Mouse (Mus musculus) right cerebral cortex, postnatal 10 days (tissue): ENCODE data around the gene Tbc1d9b.

Experiments used
- DNase-seq, 2 experiments: peaks; one replicate each; pipeline ENCODE4 v3.0.0; 2021; ENCODE audit warnings: low spot score in 2 of 2

Gene Tbc1d9b

DNA sequence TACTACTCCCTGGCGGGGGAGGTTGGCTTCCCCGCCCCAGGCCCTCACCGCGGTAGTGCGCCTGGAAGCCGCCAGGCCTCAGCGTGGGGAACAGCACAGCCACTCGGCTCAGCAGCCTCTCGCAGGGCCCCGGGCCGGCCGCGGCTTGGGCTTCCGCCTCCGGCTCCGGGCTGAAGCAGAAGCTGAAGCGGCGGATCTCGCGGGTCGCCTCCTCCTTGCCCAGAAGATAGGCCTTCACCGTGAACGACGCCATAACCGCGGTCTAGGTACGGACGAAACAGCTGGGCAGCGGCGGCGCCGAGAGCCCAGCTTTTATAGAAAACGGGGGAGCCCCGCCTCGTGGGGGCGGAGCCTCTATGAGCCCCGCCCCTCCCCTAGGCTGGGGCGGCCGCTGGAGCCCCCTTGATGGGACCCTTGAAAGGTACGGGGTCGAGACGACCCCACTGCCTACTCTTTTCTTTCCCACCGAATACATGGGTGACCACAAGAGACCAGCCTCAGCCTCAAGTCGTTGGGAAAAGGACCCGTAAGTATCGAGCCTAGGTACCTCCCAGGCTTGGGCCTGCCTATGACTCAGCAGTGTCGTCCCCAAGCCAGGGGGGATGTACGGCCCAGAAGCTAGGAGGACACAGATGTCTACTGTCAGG, 79.4 kb downstream of the Tbc1d9b start, which contains the start of the genes Sqstm1 and Mgat4b:
Gene Sqstm1, minus strand, starts transcription at position 323 of the 647 bp plus-strand sequence.
Gene Mgat4b, plus strand, starts transcription at position 386 of the 647 bp plus-strand sequence.
- DNase-seq: peak; percentile 87

DNA sequence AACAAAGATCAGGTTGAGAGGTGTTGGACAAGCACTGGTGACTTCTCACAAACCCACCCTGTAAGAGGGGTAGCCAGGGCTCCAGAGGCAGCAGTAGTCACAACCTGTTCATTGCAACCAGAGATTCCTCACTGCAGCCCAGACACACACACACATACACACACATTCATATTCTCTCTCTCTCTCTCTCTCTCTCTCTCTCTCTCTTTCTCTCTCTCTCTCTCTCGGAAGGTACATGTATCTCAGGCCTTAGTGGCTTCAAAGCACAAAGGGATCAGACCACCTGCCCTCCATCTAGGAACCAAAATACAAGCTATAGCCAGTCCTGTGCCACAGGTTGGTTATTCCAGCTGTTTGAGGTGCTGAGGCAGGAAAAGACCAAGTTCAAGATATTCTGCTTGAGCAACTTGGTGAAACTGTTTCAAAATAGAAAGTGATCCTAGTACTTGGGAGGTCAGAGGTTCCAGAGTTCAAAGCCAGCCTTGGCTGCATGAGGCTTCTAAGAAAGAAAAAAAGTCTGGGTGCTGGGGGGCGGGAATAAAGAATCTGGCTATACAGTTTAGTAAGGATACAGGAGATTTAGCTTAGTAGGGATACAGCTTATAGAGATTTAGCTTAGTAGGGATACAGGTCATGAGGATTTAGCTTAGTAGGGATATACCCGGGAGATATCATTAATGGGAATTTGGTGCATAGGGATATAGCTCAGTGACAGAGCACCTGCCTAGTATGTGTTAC, 80.3 kb downstream of the Tbc1d9b start:
- peak in 1 of 2 experiments; percentile 33 for DNase-seq

DNA sequence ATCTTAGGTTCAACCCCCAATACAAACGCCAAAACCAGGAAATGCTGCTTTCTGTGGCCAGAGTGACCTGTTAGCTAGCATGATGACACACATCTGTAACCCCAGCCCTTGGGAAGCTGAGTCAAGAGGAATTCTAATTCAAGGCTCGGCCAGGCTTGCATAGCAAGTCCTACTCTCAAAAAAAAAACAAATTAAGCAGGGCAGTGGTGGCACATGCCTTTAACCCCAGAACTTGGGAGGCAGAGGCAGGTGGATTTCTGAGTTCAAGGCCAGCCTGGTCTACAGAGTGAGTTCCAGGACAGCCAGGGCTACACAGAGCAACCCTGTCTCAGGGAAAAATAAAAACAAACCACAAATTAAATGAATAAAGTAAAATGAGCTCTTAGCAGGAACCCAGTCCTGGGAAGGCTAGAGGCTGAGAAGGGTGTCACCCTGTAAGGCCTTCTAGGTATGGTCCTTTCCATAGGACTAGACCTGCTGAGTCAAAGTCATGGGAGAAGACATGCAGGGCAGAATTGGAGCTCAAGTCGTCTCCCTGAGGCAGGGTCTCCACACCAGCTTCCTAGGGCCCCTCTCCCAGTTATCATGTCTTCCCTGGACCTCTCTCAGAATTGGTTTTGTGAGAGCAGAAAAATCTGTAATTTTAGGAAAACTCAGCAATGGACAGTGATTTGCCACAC, 81.0 kb downstream of the Tbc1d9b start:
- peak in 1 of 2 experiments; percentile 30 for DNase-seq

DNA sequence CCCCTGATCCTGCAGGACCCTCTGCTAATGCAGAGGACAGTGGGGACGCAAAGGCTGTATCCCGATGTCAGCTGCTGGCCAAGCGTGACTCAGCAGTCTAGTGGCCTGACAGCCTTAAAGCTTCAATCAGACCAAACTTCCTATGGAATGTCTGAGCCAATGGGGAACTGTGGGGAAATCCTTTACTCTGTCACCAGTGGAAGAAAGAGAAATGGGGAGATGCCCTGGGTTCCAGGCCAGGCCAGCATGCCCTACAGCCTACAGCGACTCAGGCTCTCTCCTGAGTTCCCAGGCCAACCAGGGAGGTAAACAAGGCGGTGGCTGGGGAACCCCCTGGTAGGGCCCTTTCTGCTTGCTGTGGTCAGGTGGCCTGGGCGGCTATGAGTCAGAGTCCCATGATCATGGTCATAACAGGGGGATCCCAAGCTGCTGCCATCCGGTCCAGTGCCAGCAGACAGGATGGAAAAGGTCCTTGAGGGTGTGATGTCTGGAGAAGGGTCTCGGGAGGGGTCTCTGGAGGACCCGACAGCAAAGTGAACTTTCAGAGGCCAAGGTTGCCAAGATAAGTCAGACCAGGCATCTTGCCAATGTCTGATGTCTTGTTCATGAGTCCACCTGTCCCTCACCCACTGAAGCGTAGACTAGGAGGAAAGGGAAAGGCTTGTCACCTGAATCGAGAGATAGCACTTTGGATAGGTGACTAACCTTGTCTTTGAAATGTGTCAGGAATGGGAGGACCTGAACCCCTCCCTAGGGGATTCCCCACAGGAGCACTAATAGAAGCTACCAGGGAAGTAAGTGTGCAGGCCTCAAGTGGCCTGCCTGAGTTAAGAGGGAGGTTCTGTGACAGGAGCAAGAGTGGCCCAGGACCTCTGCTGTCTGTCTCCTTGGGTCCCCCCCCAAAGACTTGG, 81.9 kb downstream of the Tbc1d9b start:
- no peak for DNase-seq

DNA sequence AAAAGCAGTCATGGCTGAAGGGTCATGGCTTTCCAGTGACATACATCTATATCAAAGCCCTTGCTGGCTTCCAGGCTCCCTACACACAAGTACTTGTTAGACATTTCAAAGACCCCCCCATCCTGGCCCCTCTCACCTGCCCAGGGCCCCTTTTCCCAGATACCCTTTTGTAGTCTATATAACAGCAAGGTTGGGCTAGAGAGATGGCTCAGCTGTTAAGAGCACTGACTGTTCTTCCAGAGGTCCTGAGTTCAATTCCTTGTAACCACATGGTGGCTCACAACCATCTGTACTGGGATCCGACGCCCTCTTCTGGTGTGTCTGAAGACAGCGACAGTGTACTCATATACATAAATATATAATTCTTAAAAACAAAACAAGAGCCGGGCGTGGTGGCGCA, 83.4 kb downstream of the Tbc1d9b start:
- no peak for DNase-seq

DNA sequence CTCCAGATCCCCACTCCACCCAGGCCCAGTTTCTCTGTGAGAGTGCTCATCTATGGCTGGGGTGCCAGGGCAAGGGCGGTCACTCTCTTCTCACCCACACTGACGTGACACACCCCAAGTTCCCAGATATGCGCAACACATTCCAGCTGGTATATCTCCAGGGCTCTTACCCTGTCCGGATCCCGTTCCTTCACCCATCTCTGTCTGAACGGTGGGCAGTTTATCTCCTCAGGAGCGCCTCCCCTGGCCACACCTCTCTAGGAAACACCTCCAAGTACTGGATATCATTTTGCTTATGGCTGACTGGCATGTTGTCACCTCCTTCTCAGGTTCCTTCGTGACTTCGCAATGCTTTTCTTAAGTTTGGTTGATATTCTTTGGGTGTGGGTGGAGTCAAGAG, 84.4 kb downstream of the Tbc1d9b start:
- no peak for DNase-seq

DNA sequence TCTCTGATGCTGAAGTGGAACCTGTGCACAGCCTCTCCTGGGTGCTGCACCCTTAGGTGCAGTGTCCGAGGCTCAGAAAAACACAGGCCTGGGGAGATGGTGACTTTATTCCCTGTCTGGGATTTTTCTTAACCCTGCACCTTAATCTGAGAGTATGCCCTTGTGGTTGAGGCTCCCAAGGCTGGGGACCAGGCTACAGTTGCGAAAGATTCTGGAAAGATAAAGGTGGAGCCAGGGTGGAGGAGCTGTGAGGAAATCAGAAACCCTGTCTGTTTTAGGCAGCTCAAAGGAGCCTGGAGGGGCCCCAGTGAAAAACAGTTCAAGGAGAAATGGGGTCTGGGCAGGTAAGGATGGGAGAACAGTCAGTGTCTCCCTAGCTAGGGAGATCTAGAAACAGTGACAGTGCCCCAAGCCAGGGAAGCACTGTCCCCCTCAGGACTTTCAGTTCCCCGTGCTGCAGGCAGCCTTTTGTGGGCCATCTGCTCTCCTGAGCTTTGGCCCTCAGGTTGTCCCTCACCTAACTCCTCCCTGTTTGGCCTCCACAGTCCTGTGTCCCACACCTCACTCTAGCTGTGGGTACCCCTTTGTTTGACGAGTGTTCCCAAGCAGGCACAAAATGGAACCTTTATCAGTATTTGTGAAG, 85.6 kb downstream of the Tbc1d9b start:
- DNase-seq: no peak

DNA sequence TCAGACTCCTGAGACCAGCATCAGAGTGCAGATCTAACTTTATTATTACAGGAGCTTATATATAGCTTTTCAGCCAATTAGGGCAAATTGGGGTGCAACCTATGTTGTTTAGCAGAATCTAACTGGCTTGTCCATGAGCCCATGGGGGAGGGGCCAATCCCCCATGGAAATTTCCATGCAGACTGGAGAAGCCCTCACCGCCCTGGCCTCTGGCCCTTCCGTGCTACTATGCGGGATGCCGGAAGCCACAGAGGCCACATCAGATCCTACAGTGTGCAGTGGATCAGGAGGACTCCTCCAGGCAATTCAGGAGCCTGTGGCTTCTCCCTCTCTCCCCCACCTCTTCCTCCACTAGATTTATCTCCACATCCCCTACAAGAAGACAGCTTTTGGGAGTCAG, 86.6 kb downstream of the Tbc1d9b start:
- no peak for DNase-seq

DNA sequence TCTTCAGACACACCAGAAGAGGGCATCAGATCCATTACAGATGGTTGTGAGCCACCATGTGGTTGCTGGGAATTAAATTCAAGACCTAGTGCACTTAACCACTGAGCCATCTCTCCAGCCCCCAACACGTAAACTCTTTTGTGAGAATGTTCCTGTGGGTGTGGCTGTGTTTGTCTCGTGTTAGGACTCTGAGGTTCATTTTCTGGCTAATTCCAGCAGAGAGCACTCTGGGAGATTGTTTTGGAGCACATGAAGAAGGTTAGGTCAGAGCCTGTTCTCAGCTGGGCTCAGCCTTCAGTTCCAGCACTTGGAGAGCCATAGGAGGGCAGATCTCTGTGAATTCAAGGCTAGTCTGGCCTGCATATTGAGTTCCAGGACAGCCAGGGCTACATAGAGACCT, 88.6 kb downstream of the Tbc1d9b start:
- DNase-seq: no peak
